Mouse (Mus musculus): ENCODE measurements around the gene Gm10188.
A peak's percentile ranks its signal among the peaks of the same experiment; 100 is the strongest.

DNA sequence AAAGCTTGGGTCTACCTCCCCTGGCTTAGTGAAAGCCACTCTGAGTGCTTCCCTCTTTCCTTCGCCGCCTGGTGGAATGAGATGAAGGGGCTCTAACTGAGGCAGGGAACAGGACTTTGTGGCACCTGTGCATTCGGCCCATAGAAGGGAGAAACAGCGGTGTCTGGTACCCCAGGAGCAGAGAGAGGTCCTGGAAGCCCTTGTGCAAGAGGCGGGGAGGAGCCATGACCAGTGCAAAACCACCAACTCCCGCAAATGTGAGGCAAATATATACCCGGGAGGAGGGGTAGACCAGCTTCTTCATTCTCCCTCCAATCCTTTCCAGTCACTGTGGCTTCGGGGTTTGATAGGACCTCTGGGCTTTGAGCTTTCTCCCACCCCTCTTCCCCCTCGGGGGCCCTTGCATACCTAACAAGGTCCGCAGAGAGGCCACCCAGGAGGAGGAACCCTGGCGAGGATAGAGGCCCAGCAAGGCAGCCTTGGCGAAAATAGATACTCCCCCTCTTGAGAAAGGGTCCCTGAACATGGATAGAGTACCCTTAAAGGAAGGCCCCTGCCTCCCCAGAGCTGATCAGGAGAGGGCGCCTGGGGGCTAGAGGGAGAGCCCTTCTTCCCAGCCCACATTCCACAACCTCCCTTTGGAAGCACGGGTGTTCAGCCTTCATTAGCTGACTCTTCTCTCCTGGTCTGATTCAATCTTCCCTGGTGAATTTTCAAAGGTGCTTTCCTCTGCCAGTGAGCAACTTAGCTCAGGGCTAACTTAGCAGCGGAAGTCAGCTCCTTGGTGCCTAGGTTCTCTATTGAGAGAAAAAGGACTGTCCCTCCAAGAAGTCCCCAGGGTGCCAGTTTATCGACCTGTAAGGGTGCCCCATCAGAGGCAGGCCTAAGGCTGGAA, 37.5 kb downstream of the Gm10188 start:
- TF ChIP-seq POLR2A (IDR thresholded peaks at IDR 0.05; ENCODE audit: insufficient read depth, low read depth, low read length) (no peak), CTCF (IDR thresholded peaks at IDR 0.05; ENCODE audit: insufficient read depth, low read depth, low read length) (peak; percentile 35; the same call in 1 of the 2 replicates)

All from olfactory bulb, adult 2 months (tissue).